Mouse (Mus musculus) regulatory T cell (primary cell): ENCODE data around the gene Nfkb1.

Experiments
- in situ Hi-C: fragments of 300-600 bp; cut with MboI, MseI; formaldehyde crosslinking; loops from one replicate; pipeline ENCODE4 v1.15.1; 2025; ENCODE audit warnings: high pct_unique_total_duplicates

Nfkb1 gene

GRCm38 (mm10) chr3:135634275-135634674, 57.1 kb downstream of the Nfkb1 start:
- in situ Hi-C loops = loop anchor here (5.0 kb wide), 1 partner anchor 33 kb away; no protein-coding TSS in a partner anchor

- in situ Hi-C loops = loop anchor here (5.0 kb wide), 1 partner anchor 35 kb away; no protein-coding TSS in a partner anchor
Observed at GRCm38 (mm10) chr3:135631856-135632255, 59.5 kb downstream of the Nfkb1 start.

- in situ Hi-C loops = loop anchor here (5.0 kb wide), 1 partner anchor 36 kb away; no protein-coding TSS in a partner anchor
Observed at GRCm38 (mm10) chr3:135631096-135631457, 60.3 kb downstream of the Nfkb1 start.

GRCm38 (mm10) chr3:135630430-135631095, 60.8 kb downstream of the Nfkb1 start:
- in situ Hi-C loops = loop anchor here (5.0 kb wide), 1 partner anchor 37 kb away; no protein-coding TSS in a partner anchor

GRCm38 (mm10) chr3:135629830-135630355, 61.5 kb downstream of the Nfkb1 start:
- in situ Hi-C loops = loop anchor here (5.0 kb wide), 1 partner anchor 37 kb away; no protein-coding TSS in a partner anchor

- in situ Hi-C loops = no loop called here
Observed at GRCm38 (mm10) chr3:135628706-135629169, 62.6 kb downstream of the Nfkb1 start.

- in situ Hi-C loops = no loop called here
Observed at GRCm38 (mm10) chr3:135628000-135628705, 63.2 kb downstream of the Nfkb1 start.

- in situ Hi-C loops = no loop called here
Observed at GRCm38 (mm10) chr3:135625290-135625689, 66.1 kb downstream of the Nfkb1 start.

GRCm38 (mm10) chr3:135616730-135617129, 74.6 kb downstream of the Nfkb1 start:
- in situ Hi-C loops = loop anchor here (10.0 kb wide), 1 partner anchor 152 kb away; no protein-coding TSS in a partner anchor

- in situ Hi-C loops = loop anchor here (10.0 kb wide), 1 partner anchor 150 kb away; no protein-coding TSS in a partner anchor
Observed at GRCm38 (mm10) chr3:135614376-135614775, 77.0 kb downstream of the Nfkb1 start.

GRCm38 (mm10) chr3:135610221-135610620, 81.1 kb downstream of the Nfkb1 start:
- in situ Hi-C loops = loop anchor here (10.0 kb wide), 1 partner anchor 145 kb away; no protein-coding TSS in a partner anchor

GRCm38 (mm10) chr3:135607660-135608473, 83.5 kb downstream of the Nfkb1 start:
- in situ Hi-C loops = no loop called here

- in situ Hi-C loops = no loop called here
Observed at GRCm38 (mm10) chr3:135607021-135607420, 84.3 kb downstream of the Nfkb1 start.

- in situ Hi-C loops = no loop called here
Observed at GRCm38 (mm10) chr3:135606592-135606991, 84.8 kb downstream of the Nfkb1 start.

GRCm38 (mm10) chr3:135605474-135605873, 85.9 kb downstream of the Nfkb1 start:
- in situ Hi-C loops = no loop called here

- in situ Hi-C loops = no loop called here
Observed at GRCm38 (mm10) chr3:135604626-135605417, 86.5 kb downstream of the Nfkb1 start.

- in situ Hi-C loops = no loop called here
Observed at GRCm38 (mm10) chr3:135602731-135603130, 88.6 kb downstream of the Nfkb1 start.

- in situ Hi-C loops = no loop called here
Observed at GRCm38 (mm10) chr3:135598355-135598754, 93.0 kb downstream of the Nfkb1 start.

GRCm38 (mm10) chr3:135597014-135597413, 94.3 kb downstream of the Nfkb1 start:
- in situ Hi-C loops = no loop called here

- in situ Hi-C loops = no loop called here
Observed at GRCm38 (mm10) chr3:135594238-135594917, 97.0 kb downstream of the Nfkb1 start.
